Mouse (Mus musculus) C2C12 (cell line): ENCODE data around the gene Ddx27. TPM values are rescaled to one million over a fixed set of nuclear protein-coding genes. Genes with fewer than 3 reads are reported as not detected.

Experiments used
- H3K27me3 ChIP-seq: one replicate; pipeline ENCODE4 v1.6.1; 2011; ENCODE audit not compliant: control insufficient read depth, insufficient read depth, insufficient read length
- H3K36me3 ChIP-seq: one replicate; pipeline ENCODE4 v1.6.1; 2011; ENCODE audit not compliant: control insufficient read depth, insufficient read depth
- H3K4me3 ChIP-seq: one replicate; pipeline ENCODE4 v1.5.1; 2011; ENCODE audit warnings: mild to moderate bottlenecking, control low read depth; ENCODE audit not compliant: poor library complexity, insufficient read depth, severe bottlenecking
- H3K79me2 ChIP-seq: one replicate; pipeline ENCODE4 v1.6.1; 2011; ENCODE audit not compliant: control insufficient read depth, insufficient read depth
- H3K79me3 ChIP-seq: one replicate; pipeline ENCODE4 v1.6.1; 2011; ENCODE audit warnings: low read depth, control low read depth
- H3ac ChIP-seq: one replicate; pipeline ENCODE3; 2011; ENCODE audit warnings: low read depth; ENCODE audit not compliant: control insufficient read depth, insufficient read length
- CEBPB ChIP-seq: IDR thresholded peaks from one replicate; pipeline ENCODE4 v1.6.1; 2011; ENCODE audit warnings: low read depth, mild to moderate bottlenecking, control low read depth, moderate library complexity
- CTCF ChIP-seq: IDR thresholded peaks from one replicate; pipeline ENCODE4 v1.5.1; 2011; ENCODE audit not compliant: control insufficient read depth, insufficient read depth, insufficient read length
- FOSL1 ChIP-seq: IDR thresholded peaks from one replicate; pipeline ENCODE4 v1.8.0; 2011; ENCODE audit warnings: mild to moderate bottlenecking, low read length; ENCODE audit not compliant: poor library complexity, insufficient read depth, severe bottlenecking
- MAX ChIP-seq: IDR thresholded peaks from one replicate; pipeline ENCODE4 v1.6.1; 2011; ENCODE audit warnings: mild to moderate bottlenecking, control low read depth
- MYOD1 ChIP-seq: IDR thresholded peaks from one replicate; pipeline ENCODE4 v1.6.1; 2011; ENCODE audit warnings: low read depth; ENCODE audit not compliant: control insufficient read depth, insufficient read length
- MYOG ChIP-seq: IDR thresholded peaks from one replicate; pipeline ENCODE4 v1.6.1; 2011; ENCODE audit not compliant: control insufficient read depth, insufficient read length; ENCODE audit errors: extremely low read depth
- USF1 ChIP-seq: IDR thresholded peaks from one replicate; pipeline ENCODE4 v1.6.1; 2011; ENCODE audit warnings: low read depth, mild to moderate bottlenecking, control low read depth, moderate library complexity
- polyA plus RNA-seq: library from polyadenylated mRNA; unstranded; fragments of >200 nt; fragmentation: generic; extraction: Trizol; gene quantifications from one replicate; pipeline ENCODE4 v1.2.1, GENCODE M21; 2012; ENCODE audit warnings: missing spikeins

Ddx27 gene
- polyA plus RNA-seq, 1 experiment: 76.4 TPM

- TF ChIP-seq FOSL1 (no peak), MYOD1 (no peak), USF1 (no peak), MAX (no peak)
- H3K79me2 ChIP-seq: peaks cover 77% of the 10 kb centered on the region
- H3K27me3 ChIP-seq: no peaks in the 10 kb centered on the region
- peaks cover 44% of the 10 kb centered on the region for H3K79me3 ChIP-seq
- H3K4me3 ChIP-seq: peak overlapping the region; percentile 83
- H3ac ChIP-seq: peak overlapping the region; percentile 89
- H3K36me3 ChIP-seq: peaks cover 49% of the 10 kb centered on the region
These were observed 47.5 kb downstream of the Ddx27 start for GRCm38 (mm10) chr2:167062497-167062911.

GRCm38 (mm10) chr2:167062965-167063880 is 48.2 kb downstream of the Ddx27 start, which contains the start of gene Znfx1:
Znfx1 (minus strand) TSS chr2:167063015.
- Histone ChIP-seq H3K27me3 (no peaks in the 10 kb centered on the region), H3K79me2 (peaks cover 77% of the 10 kb centered on the region), H3ac (peak within 1 kb of the TSS; percentile 93), H3K36me3 (peaks cover 42% of the 10 kb centered on the region), H3K4me3 (peak within 1 kb of the TSS; percentile 83), H3K79me3 (peaks cover 44% of the 10 kb centered on the region)
- TF ChIP-seq CTCF (no peak), CEBPB (no peak), MYOG (no peak), FOSL1 (no peak), MAX (peak; percentile 57), USF1 (peak; percentile 35), MYOD1 (no peak)

- no peak for TF ChIP-seq MYOD1
- Histone ChIP-seq H3K4me3 (peak overlapping the region; percentile 83), H3K36me3 (peaks cover 35% of the 10 kb centered on the region), H3ac (peak overlapping the region; percentile 93), H3K79me3 (peaks cover 44% of the 10 kb centered on the region), H3K27me3 (no peaks in the 10 kb centered on the region), H3K79me2 (peaks cover 69% of the 10 kb centered on the region)
These were observed 49.0 kb downstream of the Ddx27 start for GRCm38 (mm10) chr2:167063906-167064496.

- Histone ChIP-seq H3K36me3 (peaks cover 35% of the 10 kb centered on the region), H3K27me3 (no peaks in the 10 kb centered on the region), H3ac (peak overlapping the region; percentile 80), H3K79me3 (peaks cover 44% of the 10 kb centered on the region), H3K79me2 (peaks cover 62% of the 10 kb centered on the region), H3K4me3 (peak overlapping the region; percentile 83)
- TF ChIP-seq CEBPB: peak; percentile 20
- no peak for TF ChIP-seq CTCF
- TF ChIP-seq MAX: peak; percentile 72
- peak; percentile 17 for TF ChIP-seq USF1
These were observed 49.8 kb downstream of the Ddx27 start for GRCm38 (mm10) chr2:167064601-167065295.

GRCm38 (mm10) chr2:167066031-167066430 is 51.0 kb downstream of the Ddx27 start:
- Histone ChIP-seq H3K36me3 (peaks cover 35% of the 10 kb centered on the region), H3K79me3 (peaks cover 39% of the 10 kb centered on the region), H3K4me3 (peak overlapping the region; percentile 83), H3K79me2 (peaks cover 49% of the 10 kb centered on the region), H3K27me3 (no peaks in the 10 kb centered on the region), H3ac (peak overlapping the region; percentile 77)
- TF ChIP-seq MYOG: no peak
- no peak for TF ChIP-seq CEBPB
- no peak for TF ChIP-seq USF1
- no peak for TF ChIP-seq CTCF
- TF ChIP-seq MYOD1: no peak
- TF ChIP-seq MAX: no peak
- no peak for TF ChIP-seq FOSL1
